Mouse (Mus musculus) bone marrow macrophage, adult 2 months (primary cell): ENCODE results near the gene Odf3b. TPM values are rescaled to one million over a fixed set of nuclear protein-coding genes. Genes with fewer than 3 reads are reported as not detected.
A peak's percentile ranks its signal among the peaks of the same experiment; 100 is the strongest.

Source experiments
- H3K27ac ChIP-seq: 2 replicates; pipeline ENCODE4 v1.5.1; 2012; ENCODE audit warnings: low read depth, low read length; ENCODE audit not compliant: insufficient read depth
- H3K4me1 ChIP-seq: 2 replicates; pipeline ENCODE4 v1.6.1; 2012; ENCODE audit warnings: low read length; ENCODE audit not compliant: control insufficient read depth, insufficient read depth
- H3K4me3 ChIP-seq: 2 replicates; pipeline ENCODE4 v1.5.1; 2012; ENCODE audit warnings: mild to moderate bottlenecking, low read length, moderate library complexity; ENCODE audit not compliant: insufficient read depth
- CTCF ChIP-seq: IDR thresholded peaks from 2 replicates; pipeline ENCODE4 v1.5.1; 2012; ENCODE audit warnings: low read depth, mild to moderate bottlenecking, low read length, moderate library complexity
- POLR2A ChIP-seq: IDR thresholded peaks from 2 replicates; pipeline ENCODE4 v1.6.1; 2012; ENCODE audit warnings: mild to moderate bottlenecking, low read depth, low read length, borderline replicate concordance
- polyA plus RNA-seq: library from polyadenylated mRNA; stranded (reverse); fragments of >200 nt; gene quantifications from 2 replicates; pipeline ENCODE4 v1.2.4, GENCODE M21; 2012; ENCODE audit not compliant: missing spikeins, insufficient read depth, insufficient read length

The Odf3b gene
- polyA plus RNA-seq, 1 experiment: not detected

- no peak overlapping the region for H3K27ac ChIP-seq
- H3K4me3 ChIP-seq: no peak overlapping the region
- H3K4me1 ChIP-seq: peaks cover 7% of the 10 kb centered on the region
- no peak for TF ChIP-seq POLR2A
- no peak for TF ChIP-seq CTCF
Observed at GRCm38 (mm10) chr15:89402471-89402870, 23.4 kb upstream of the Odf3b start.

GRCm38 (mm10) chr15:89399716-89400115 is 20.6 kb upstream of the Odf3b start:
- TF ChIP-seq CTCF (no peak), POLR2A (no peak)
- peaks cover 7% of the 10 kb centered on the region for H3K4me1 ChIP-seq
- no peak overlapping the region for H3K27ac ChIP-seq
- H3K4me3 ChIP-seq: no peak overlapping the region

- TF ChIP-seq POLR2A: no peak
- TF ChIP-seq CTCF: no peak
- peaks cover 7% of the 10 kb centered on the region for H3K4me1 ChIP-seq
- H3K27ac ChIP-seq: no peak overlapping the region
- H3K4me3 ChIP-seq: no peak overlapping the region
Observed at GRCm38 (mm10) chr15:89398146-89398545, 19.1 kb upstream of the Odf3b start.

- Histone ChIP-seq H3K4me1 (peaks cover 11% of the 10 kb centered on the region), H3K4me3 (no peak overlapping the region), H3K27ac (no peak overlapping the region)
- no peak for TF ChIP-seq CTCF
- TF ChIP-seq POLR2A: no peak
Observed at GRCm38 (mm10) chr15:89396883-89397282, 17.8 kb upstream of the Odf3b start.

- Histone ChIP-seq H3K27ac (no peak overlapping the region), H3K4me3 (no peak overlapping the region), H3K4me1 (peaks cover 4% of the 10 kb centered on the region)
- no peak for TF ChIP-seq POLR2A
- TF ChIP-seq CTCF: no peak
Observed at GRCm38 (mm10) chr15:89390081-89390480, 11.0 kb upstream of the Odf3b start.

GRCm38 (mm10) chr15:89387127-89387526 is 8.0 kb upstream of the Odf3b start:
- no peak for TF ChIP-seq POLR2A
- TF ChIP-seq CTCF: no peak
- Histone ChIP-seq H3K27ac (no peak overlapping the region), H3K4me3 (no peak overlapping the region), H3K4me1 (no peaks in the 10 kb centered on the region)

- TF ChIP-seq CTCF: no peak
- no peak for TF ChIP-seq POLR2A
- no peak within 1 kb of the TSS for H3K27ac ChIP-seq
- H3K4me3 ChIP-seq: no peak within 1 kb of the TSS
- no peaks in the 10 kb centered on the region for H3K4me1 ChIP-seq
Observed at GRCm38 (mm10) chr15:89384617-89385016, 5.5 kb upstream of the Odf3b start, which contains the start of gene Klhdc7b. Klhdc7b (plus strand) TSS chr15:89384917.

- Histone ChIP-seq H3K4me1 (no peaks in the 10 kb centered on the region; the same call in 1 of the 2 replicates), H3K4me3 (no peak overlapping the region), H3K27ac (no peak overlapping the region)
- TF ChIP-seq POLR2A: no peak
- TF ChIP-seq CTCF: no peak
Observed at GRCm38 (mm10) chr15:89379429-89379828, 347 bp upstream of the Odf3b start.

- Histone ChIP-seq H3K4me3 (peak overlapping the region; percentile 35), H3K27ac (no peak overlapping the region), H3K4me1 (peaks cover 4% of the 10 kb centered on the region; the same call in 1 of the 2 replicates)
- TF ChIP-seq CTCF (no peak), POLR2A (no peak)
Observed at GRCm38 (mm10) chr15:89377938-89378828, 899 bp downstream of the Odf3b start.

GRCm38 (mm10) chr15:89377362-89377761 is 1.7 kb downstream of the Odf3b start:
- Histone ChIP-seq H3K4me3 (no peak overlapping the region), H3K27ac (no peak overlapping the region), H3K4me1 (peaks cover 6% of the 10 kb centered on the region)
- TF ChIP-seq POLR2A (no peak), CTCF (no peak)

- Histone ChIP-seq H3K27ac (no peak within 1 kb of the TSS), H3K4me1 (peaks cover 6% of the 10 kb centered on the region)
- TF ChIP-seq CTCF: no peak
- no peak for TF ChIP-seq POLR2A
Observed at GRCm38 (mm10) chr15:89376957-89377356, 2.1 kb downstream of the Odf3b start, which contains the start of gene Tymp. Tymp (minus strand) TSS chr15:89377039.

More at GRCm38 (mm10) chr15:89376957-89377356, 2.1 kb downstream of the Odf3b start, which contains the start of gene Tymp:
- H3K4me3 ChIP-seq: no peak within 1 kb of the TSS
